Mouse (Mus musculus): ENCODE data around the gene Chrne.

DNA sequence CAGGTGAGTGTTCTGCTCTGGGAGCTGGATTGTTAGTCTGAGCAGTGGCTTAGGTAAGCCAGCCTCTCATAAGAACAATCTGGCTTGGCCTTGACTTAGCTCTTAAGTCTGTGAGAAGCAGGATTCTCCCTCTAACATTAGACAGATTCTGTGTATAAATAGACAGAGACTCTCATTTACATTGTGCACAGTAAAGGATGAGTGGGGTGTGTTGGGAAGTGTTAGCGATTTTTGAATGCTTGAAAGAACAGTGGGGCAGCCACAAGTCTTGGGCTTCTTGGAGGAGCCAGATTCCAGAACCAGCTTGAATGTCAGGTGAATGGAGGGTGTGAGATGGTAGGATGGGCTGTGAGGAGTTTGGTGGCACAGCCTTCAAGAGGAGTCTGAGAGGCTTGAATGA lies 47.4 kb downstream of the Chrne start:
- TF ChIP-seq CTCF (IDR thresholded peaks at IDR 0.05; ENCODE audit: low read depth, low read length) (no peak), GATA1 (IDR thresholded peaks at IDR 0.05; ENCODE audit: borderline replicate concordance, low read length) (no peak), TAL1 (conservative IDR thresholded peaks at IDR 0.05; ENCODE audit: low read depth, low read length) (no peak)

All from G1E (cell line).